Mouse (Mus musculus) midbrain, embryonic 14.5 days (tissue): ENCODE results near the gene A4galt. TPM values are rescaled to one million over a fixed set of nuclear protein-coding genes. Genes with fewer than 3 reads are reported as not detected.
"Not testable (repeated sequence)": the region's sequence is repeated elsewhere in the genome, so short reads cannot be mapped to it uniquely, and the experiment has no call there.

ENCODE experiments used
- ATAC-seq: fragments of 200-750 bp; cut with Nextera tagmentation; 2 replicates; pipeline ENCODE4 v1.8.0; 2017; ENCODE audit warnings: moderate number of reproducible peaks, moderate library complexity; ENCODE audit not compliant: low FRiP score, low TSS enrichment
- DNase-seq: peaks from one replicate; pipeline ENCODE4 v3.0.0-alpha.2; 2015
- H3K27ac ChIP-seq: fragments of 300-500 bp; sonication (generic); replicated peaks from 2 replicates; pipeline ENCODE4 v1.5.1; 2014; ENCODE audit warnings: mild to moderate bottlenecking, low read depth, low read length, moderate library complexity
- H3K27me3 ChIP-seq: fragments of 300-500 bp; sonication (generic); 2 replicates; pipeline ENCODE4 v1.6.1; 2014; ENCODE audit warnings: low read length, control low read depth, mixed read lengths; ENCODE audit not compliant: control insufficient read depth, insufficient read depth
- H3K36me3 ChIP-seq: fragments of 300-500 bp; sonication (generic); 2 replicates; pipeline ENCODE4 v1.6.1; 2014; ENCODE audit warnings: low read length, control low read depth; ENCODE audit not compliant: control insufficient read depth, insufficient read depth
- H3K4me1 ChIP-seq: fragments of 300-500 bp; sonication (generic); 2 replicates; pipeline ENCODE4 v1.6.1; 2014; ENCODE audit warnings: mild to moderate bottlenecking, antibody characterized with exemption, low read length, control low read depth; ENCODE audit not compliant: control insufficient read depth, insufficient read depth
- H3K4me2 ChIP-seq: fragments of 300-500 bp; sonication (generic); 2 replicates; pipeline ENCODE4 v1.6.1; 2014; ENCODE audit warnings: mild to moderate bottlenecking, low read length, moderate library complexity
- H3K4me3 ChIP-seq: fragments of 300-500 bp; sonication (generic); replicated peaks from 2 replicates; pipeline ENCODE4 v1.5.1; 2014; ENCODE audit warnings: low read depth, low read length
- H3K9ac ChIP-seq: fragments of 300-500 bp; sonication (generic); replicated peaks from 2 replicates; pipeline ENCODE4 v1.6.1; 2014; ENCODE audit warnings: mild to moderate bottlenecking, low read length, moderate library complexity
- H3K9me3 ChIP-seq: fragments of 300-500 bp; sonication (generic); 2 replicates; pipeline ENCODE4 v1.6.1; 2016; ENCODE audit warnings: low read length, control low read depth, mixed read lengths; ENCODE audit not compliant: control insufficient read depth
- WGBS: fragments of 180-500 bp; shearing (Covaris S2); extraction: QIAGEN DNeasy Blood & Tissue Kit; methylation state at CpG from one replicate; pipeline ENCODE4 v1.1.7; 2014; 5-methylcytosine and 5-hydroxymethylcytosine counted together
- polyA plus RNA-seq: library from polyadenylated mRNA; unstranded; fragments of >200 nt; fragmentation: Nextera tagmentation; extraction: Ambion mirVana; gene quantifications from 2 replicates; pipeline ENCODE4 v1.2.1, GENCODE M21; 2014

Gene A4galt
- polyA plus RNA-seq, 1 experiment from 2014 or later = 2.6 TPM

- H3K4me2 ChIP-seq = no peak overlapping the region
- H3K27me3 ChIP-seq = no peaks in the 10 kb centered on the region
- no peak overlapping the region for H3K4me3 ChIP-seq
- no peaks in the 10 kb centered on the region for H3K9me3 ChIP-seq
- H3K27ac ChIP-seq = no peak overlapping the region
- WGBS = 70% methylated on average over 4 of the region's 4 CpGs
- H3K36me3 ChIP-seq = no peaks in the 10 kb centered on the region
- no peaks in the 10 kb centered on the region for H3K4me1 ChIP-seq
- H3K9ac ChIP-seq = no peak overlapping the region
- ATAC-seq = no peak
- no peak for DNase-seq
Observed at GRCm38 (mm10) chr15:83277451-83277850, 25.9 kb upstream of the A4galt start.

- H3K9me3 ChIP-seq, ATAC-seq, H3K36me3 ChIP-seq, H3K4me1 ChIP-seq, H3K9ac ChIP-seq, H3K4me2 ChIP-seq, H3K4me3 ChIP-seq, H3K27ac ChIP-seq, H3K27me3 ChIP-seq, DNase-seq: not testable (repeated sequence)
Observed at GRCm38 (mm10) chr15:83274237-83274636, 22.7 kb upstream of the A4galt start.

GRCm38 (mm10) chr15:83273017-83273416 is 21.4 kb upstream of the A4galt start:
- Histone ChIP-seq H3K27ac (no peak overlapping the region), H3K4me2 (no peak overlapping the region), H3K27me3 (no peaks in the 10 kb centered on the region), H3K4me1 (no peaks in the 10 kb centered on the region), H3K9me3 (no peaks in the 10 kb centered on the region), H3K36me3 (no peaks in the 10 kb centered on the region), H3K9ac (no peak overlapping the region), H3K4me3 (no peak overlapping the region)
- 95% methylated on average over 2 of the region's 2 CpGs for WGBS
- no peak for DNase-seq
- no peak for ATAC-seq

- DNase-seq, H3K36me3 ChIP-seq, H3K27ac ChIP-seq, H3K9ac ChIP-seq, H3K9me3 ChIP-seq, ATAC-seq, H3K4me3 ChIP-seq, H3K4me2 ChIP-seq, H3K4me1 ChIP-seq, H3K27me3 ChIP-seq: not testable (repeated sequence)
- WGBS = 36% methylated on average over 9 of the region's 9 CpGs
Observed at GRCm38 (mm10) chr15:83271221-83271620, 19.6 kb upstream of the A4galt start.

- H3K36me3 ChIP-seq, H3K9me3 ChIP-seq, H3K27me3 ChIP-seq, DNase-seq, H3K4me1 ChIP-seq, ATAC-seq, H3K4me2 ChIP-seq, H3K27ac ChIP-seq, H3K4me3 ChIP-seq, H3K9ac ChIP-seq: not testable (repeated sequence)
- WGBS = 89% methylated on average over 6 of the region's 6 CpGs
Observed at GRCm38 (mm10) chr15:83269985-83270384, 18.4 kb upstream of the A4galt start.

- not testable (repeated sequence) for H3K9me3 ChIP-seq, ATAC-seq, H3K9ac ChIP-seq, H3K27me3 ChIP-seq, H3K4me3 ChIP-seq, H3K36me3 ChIP-seq, DNase-seq, H3K4me1 ChIP-seq, H3K27ac ChIP-seq, H3K4me2 ChIP-seq
- WGBS = 70% methylated on average over 6 of the region's 7 CpGs
Observed at GRCm38 (mm10) chr15:83268428-83268827, 16.9 kb upstream of the A4galt start.

GRCm38 (mm10) chr15:83265269-83265668 is 13.7 kb upstream of the A4galt start:
- Histone ChIP-seq H3K9ac (no peak overlapping the region), H3K27ac (no peak overlapping the region), H3K9me3 (no peaks in the 10 kb centered on the region), H3K4me1 (no peaks in the 10 kb centered on the region), H3K36me3 (no peaks in the 10 kb centered on the region), H3K4me3 (no peak overlapping the region), H3K27me3 (no peaks in the 10 kb centered on the region), H3K4me2 (no peak overlapping the region)
- DNase-seq = no peak
- WGBS = 25% methylated on average over 1 of the region's 1 CpGs
- ATAC-seq = no peak

GRCm38 (mm10) chr15:83263405-83263804 is 11.8 kb upstream of the A4galt start:
- H3K4me1 ChIP-seq = no peaks in the 10 kb centered on the region
- no peak overlapping the region for H3K27ac ChIP-seq
- 78% methylated on average over 5 of the region's 5 CpGs for WGBS
- no peaks in the 10 kb centered on the region for H3K36me3 ChIP-seq
- H3K27me3 ChIP-seq = no peaks in the 10 kb centered on the region
- no peak overlapping the region for H3K4me3 ChIP-seq
- H3K9me3 ChIP-seq = no peaks in the 10 kb centered on the region
- H3K4me2 ChIP-seq = no peak overlapping the region
- DNase-seq (no peak), ATAC-seq (no peak)
- no peak overlapping the region for H3K9ac ChIP-seq

- Histone ChIP-seq H3K36me3 (no peaks in the 10 kb centered on the region), H3K9ac (no peak overlapping the region), H3K4me3 (no peak overlapping the region), H3K27me3 (no peaks in the 10 kb centered on the region; the same call in 1 of the 2 replicates), H3K4me2 (no peak overlapping the region), H3K9me3 (no peaks in the 10 kb centered on the region), H3K27ac (no peak overlapping the region), H3K4me1 (no peaks in the 10 kb centered on the region)
- ATAC-seq (no peak), DNase-seq (peak; percentile 56)
- 71% methylated on average over 13 of the region's 13 CpGs for WGBS
Observed at GRCm38 (mm10) chr15:83257906-83258305, 6.3 kb upstream of the A4galt start.
